Mouse (Mus musculus) neural tube, embryonic 15.5 days (tissue): Measurements from ENCODE around the gene Tubg2. TPM values are rescaled to one million over a fixed set of nuclear protein-coding genes. Genes with fewer than 3 reads are reported as not detected.

ENCODE experiments used
- ATAC-seq: fragments of 200-750 bp; cut with Nextera tagmentation; 2 replicates; pipeline ENCODE4 v1.8.0; 2017; ENCODE audit warnings: mild to moderate bottlenecking, moderate TSS enrichment, moderate library complexity; ENCODE audit not compliant: low FRiP score
- H3K27ac ChIP-seq: fragments of 300-500 bp; sonication (generic); replicated peaks from 2 replicates; pipeline ENCODE4 v1.5.1; 2015; ENCODE audit warnings: mild to moderate bottlenecking, inconsistent platforms
- H3K27me3 ChIP-seq: fragments of 300-500 bp; sonication (generic); replicated peaks from 2 replicates; pipeline ENCODE4 v1.6.1; 2015; ENCODE audit warnings: inconsistent platforms
- H3K36me3 ChIP-seq: fragments of 300-500 bp; sonication (generic); 2 replicates; pipeline ENCODE4 v1.6.1; 2015; ENCODE audit warnings: inconsistent platforms
- H3K4me1 ChIP-seq: fragments of 300-500 bp; sonication (generic); 2 replicates; pipeline ENCODE4 v1.6.1; 2015; ENCODE audit warnings: inconsistent platforms
- H3K4me2 ChIP-seq: fragments of 300-500 bp; sonication (generic); 2 replicates; pipeline ENCODE4 v1.6.1; 2015; ENCODE audit warnings: inconsistent platforms, mild to moderate bottlenecking, moderate library complexity
- H3K4me3 ChIP-seq: fragments of 300-500 bp; sonication (generic); replicated peaks from 2 replicates; pipeline ENCODE4 v1.5.1; 2015; ENCODE audit warnings: mild to moderate bottlenecking, inconsistent platforms
- H3K9ac ChIP-seq: fragments of 300-500 bp; sonication (generic); replicated peaks from 2 replicates; pipeline ENCODE4 v1.6.1; 2015; ENCODE audit warnings: mild to moderate bottlenecking, inconsistent platforms
- H3K9me3 ChIP-seq: fragments of 300-500 bp; sonication (generic); replicated peaks from 2 replicates; pipeline ENCODE4 v1.6.1; 2016; ENCODE audit warnings: inconsistent platforms
- WGBS: fragments of 180-500 bp; shearing (Covaris S2); methylation state at CpG from one replicate; pipeline ENCODE4 v1.1.7; 2015; ENCODE audit warnings: mixed read lengths; 5-methylcytosine and 5-hydroxymethylcytosine counted together
- polyA plus RNA-seq: library from polyadenylated mRNA; unstranded; fragments of >200 nt; fragmentation: Nextera tagmentation; extraction: Ambion mirVana; gene quantifications from 2 replicates; pipeline ENCODE4 v1.2.1, GENCODE M21; 2015

Gene Tubg2
- polyA plus RNA-seq, 1 experiment from 2014 or later, result 60.7 TPM

DNA sequence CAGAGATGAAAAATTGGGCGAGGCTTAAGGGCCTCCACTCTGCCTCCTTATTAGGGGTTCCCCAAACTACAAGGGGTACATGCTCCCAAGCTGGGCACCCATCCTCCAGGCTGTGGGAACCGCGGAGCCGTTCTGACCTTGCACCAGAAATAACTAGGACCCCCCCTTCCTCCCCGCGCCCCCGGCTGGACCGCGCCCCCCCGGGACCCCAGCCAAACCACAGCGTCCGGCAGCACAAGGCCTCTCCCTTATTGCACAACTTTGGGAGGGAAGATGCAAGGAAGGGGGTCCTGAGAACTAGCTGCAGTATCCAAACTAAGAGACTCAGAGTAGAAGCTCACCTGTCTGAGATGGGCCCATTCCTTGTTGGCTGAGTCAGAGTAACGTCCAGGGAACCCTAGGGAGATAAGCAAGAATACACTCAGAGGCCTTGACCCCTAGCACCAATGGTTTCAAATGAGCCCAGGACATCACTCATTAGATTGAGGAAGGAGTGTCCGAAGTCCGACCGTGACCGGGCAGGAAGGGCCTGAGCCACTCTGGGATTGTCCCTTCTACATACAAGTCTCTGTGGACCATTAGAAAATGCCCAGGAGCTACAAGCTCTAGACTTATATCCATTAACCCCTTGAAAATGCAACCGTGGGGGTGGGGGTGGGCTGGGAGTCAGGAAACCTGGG is 12.7 kb downstream of the Tubg2 start:
- Histone ChIP-seq H3K36me3 (peaks cover 24% of the 10 kb centered on the region), H3K9ac (no peak overlapping the region), H3K27me3 (peaks cover 62% of the 10 kb centered on the region), H3K9me3 (no peaks in the 10 kb centered on the region), H3K4me3 (peak overlapping the region; percentile 9; the same call in 1 of the 2 replicates), H3K4me1 (peaks cover 55% of the 10 kb centered on the region), H3K27ac (no peak overlapping the region), H3K4me2 (peak overlapping the region; percentile 76)
- ATAC-seq, result no peak
- 71% methylated on average over 18 of the region's 18 CpGs for WGBS

DNA sequence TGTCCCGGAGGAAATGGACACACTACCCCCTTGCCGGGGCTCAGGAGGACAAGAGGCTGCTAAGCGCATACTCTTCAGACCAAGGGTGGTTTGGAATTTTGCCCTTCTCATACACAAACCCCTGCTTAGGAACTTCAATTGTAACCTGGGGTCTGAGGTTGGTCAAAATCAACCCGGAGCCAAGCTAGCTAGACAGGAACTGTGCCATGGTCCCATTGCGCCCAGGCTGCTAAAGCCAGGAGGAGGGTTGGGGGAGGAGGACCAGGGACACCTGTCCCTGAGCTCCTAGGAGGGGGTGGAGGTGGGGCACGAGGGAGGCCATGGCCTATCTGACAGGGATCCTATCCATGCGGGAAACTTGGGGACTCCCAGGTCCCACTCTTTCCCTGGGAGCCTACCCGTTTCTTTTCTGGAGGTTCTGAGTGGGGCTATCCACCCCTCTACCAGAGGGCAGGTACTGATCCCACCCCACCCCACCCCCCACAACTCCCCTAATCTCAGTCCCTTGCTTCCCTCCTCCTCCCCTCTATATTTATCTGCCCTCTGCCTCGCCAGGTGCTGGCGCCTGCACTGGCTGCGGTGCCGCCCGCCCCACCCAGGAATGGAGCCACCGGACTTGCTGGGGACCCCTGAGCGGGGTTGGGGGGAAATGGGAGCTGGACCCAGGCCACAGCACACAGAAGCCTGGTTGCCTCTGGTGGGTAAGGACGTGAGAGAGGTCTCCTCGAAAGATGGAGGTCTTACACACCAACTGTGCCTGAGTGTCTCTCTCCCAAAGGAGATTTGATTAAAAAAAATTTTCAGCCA is 13.8 kb downstream of the Tubg2 start:
- Histone ChIP-seq H3K27ac (no peak overlapping the region), H3K4me1 (peaks cover 58% of the 10 kb centered on the region), H3K36me3 (peaks cover 24% of the 10 kb centered on the region), H3K27me3 (peaks cover 51% of the 10 kb centered on the region), H3K9me3 (no peaks in the 10 kb centered on the region), H3K9ac (peak overlapping the region; percentile 65), H3K4me2 (peak overlapping the region; percentile 76), H3K4me3 (peak overlapping the region; percentile 70)
- WGBS, result 13% methylated on average over 17 of the region's 17 CpGs
- ATAC-seq, result no peak

- peaks cover 22% of the 10 kb centered on the region for H3K36me3 ChIP-seq
- H3K27ac ChIP-seq, result peak within 1 kb of the TSS; percentile 85
- H3K9ac ChIP-seq, result peak within 1 kb of the TSS; percentile 65
- under 1% methylated on average over 35 of the region's 35 CpGs for WGBS
- peaks cover 66% of the 10 kb centered on the region for H3K4me1 ChIP-seq
- peak within 1 kb of the TSS; percentile 70 for H3K4me3 ChIP-seq
- H3K4me2 ChIP-seq, result peak within 1 kb of the TSS; percentile 76
- no peaks in the 10 kb centered on the region for H3K9me3 ChIP-seq
- no peak for ATAC-seq
- peaks cover 46% of the 10 kb centered on the region for H3K27me3 ChIP-seq
Observed at GRCm38 (mm10) chr11:101170354-101170810, 14.7 kb downstream of the Tubg2 start, which contains the start of gene Cntnap1. Cntnap1 (plus strand) TSS chr11:101170523.

GRCm38 (mm10) chr11:101170811-101171610 is 15.3 kb downstream of the Tubg2 start, which contains the start of gene Plekhh3:
Plekhh3 (minus strand) TSS chr11:101171351.
- peaks cover 70% of the 10 kb centered on the region for H3K4me1 ChIP-seq
- peak within 1 kb of the TSS; percentile 86 for H3K27ac ChIP-seq
- peaks cover 19% of the 10 kb centered on the region for H3K36me3 ChIP-seq
- H3K9me3 ChIP-seq, result no peaks in the 10 kb centered on the region
- H3K4me3 ChIP-seq, result peak within 1 kb of the TSS; percentile 70
- 1% methylated on average over 48 of the region's 50 CpGs for WGBS
- peaks cover 40% of the 10 kb centered on the region for H3K27me3 ChIP-seq
- ATAC-seq, result peak; percentile 95
- peak within 1 kb of the TSS; percentile 76 for H3K4me2 ChIP-seq
- H3K9ac ChIP-seq, result peak within 1 kb of the TSS; percentile 65

- ATAC-seq, result peak; percentile 79
- under 1% methylated on average over 31 of the region's 31 CpGs for WGBS
- H3K4me1 ChIP-seq, result peaks cover 76% of the 10 kb centered on the region
- peak overlapping the region; percentile 50 for H3K9ac ChIP-seq
- peak overlapping the region; percentile 50 for H3K4me3 ChIP-seq
- H3K27me3 ChIP-seq, result peaks cover 37% of the 10 kb centered on the region
- H3K27ac ChIP-seq, result peak overlapping the region; percentile 86
- peaks cover 10% of the 10 kb centered on the region for H3K36me3 ChIP-seq
- H3K9me3 ChIP-seq, result no peaks in the 10 kb centered on the region
- H3K4me2 ChIP-seq, result peak overlapping the region; percentile 76
Observed at GRCm38 (mm10) chr11:101171721-101172433, 16.2 kb downstream of the Tubg2 start.

DNA sequence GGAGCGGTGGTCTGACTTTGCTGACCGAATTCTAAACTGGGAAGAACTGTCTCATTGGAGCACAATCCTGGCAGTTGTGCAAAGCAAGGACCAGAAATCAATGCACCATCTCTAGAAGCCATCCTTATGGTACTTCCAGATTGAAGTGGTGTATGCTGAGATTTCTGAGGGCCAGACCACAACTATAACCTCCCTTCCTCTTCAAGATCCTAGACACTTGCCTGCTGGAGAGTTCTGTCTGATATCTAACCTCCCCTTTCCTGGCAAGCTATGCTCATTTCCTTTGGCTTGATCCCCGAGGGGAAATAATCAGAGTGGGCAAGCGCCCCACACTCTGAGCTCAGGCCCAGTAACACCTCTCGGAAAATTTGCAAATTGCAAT is 16.7 kb downstream of the Tubg2 start:
- WGBS, result 11% methylated on average over 5 of the region's 5 CpGs

GRCm38 (mm10) chr11:101173112-101173511 is 17.4 kb downstream of the Tubg2 start:
- H3K4me2 ChIP-seq, result peak overlapping the region; percentile 75
- no peak for ATAC-seq
- H3K36me3 ChIP-seq, result no peaks in the 10 kb centered on the region
- WGBS, result 8% methylated on average over 11 of the region's 11 CpGs
- no peak overlapping the region for H3K9ac ChIP-seq
- H3K4me1 ChIP-seq, result peaks cover 88% of the 10 kb centered on the region
- peak overlapping the region; percentile 35 for H3K4me3 ChIP-seq
- H3K27ac ChIP-seq, result peak overlapping the region; percentile 63
- peaks cover 37% of the 10 kb centered on the region for H3K27me3 ChIP-seq
- no peaks in the 10 kb centered on the region for H3K9me3 ChIP-seq

More for the DNA sequence above, 16.7 kb downstream of the Tubg2 start:
- peak overlapping the region; percentile 76 for H3K4me2 ChIP-seq
- peaks cover 5% of the 10 kb centered on the region for H3K36me3 ChIP-seq
- peak overlapping the region; percentile 50 for H3K9ac ChIP-seq
- no peak for ATAC-seq
- H3K4me1 ChIP-seq, result peaks cover 82% of the 10 kb centered on the region
- H3K27me3 ChIP-seq, result peaks cover 37% of the 10 kb centered on the region
- peak overlapping the region; percentile 86 for H3K27ac ChIP-seq
- peak overlapping the region; percentile 50 for H3K4me3 ChIP-seq
- H3K9me3 ChIP-seq, result no peaks in the 10 kb centered on the region

- 0 out of 2 replicates have a peak, but pooled peaks have one; percentile 19 for ATAC-seq
- Histone ChIP-seq H3K36me3 (no peaks in the 10 kb centered on the region), H3K9ac (peak overlapping the region; percentile 41), H3K4me3 (peak overlapping the region; percentile 35), H3K27me3 (peaks cover 36% of the 10 kb centered on the region), H3K4me1 (peaks cover 90% of the 10 kb centered on the region), H3K4me2 (peak overlapping the region; percentile 75), H3K27ac (peak overlapping the region; percentile 63), H3K9me3 (no peaks in the 10 kb centered on the region)
- WGBS, result under 1% methylated on average over 61 of the region's 61 CpGs
Observed at GRCm38 (mm10) chr11:101173631-101174388, 18.1 kb downstream of the Tubg2 start.

- H3K4me2 ChIP-seq, result peak overlapping the region; percentile 75
- peak overlapping the region; percentile 35 for H3K4me3 ChIP-seq
- peaks cover 84% of the 10 kb centered on the region for H3K4me1 ChIP-seq
- peak overlapping the region; percentile 63 for H3K27ac ChIP-seq
- no peaks in the 10 kb centered on the region for H3K9me3 ChIP-seq
- H3K36me3 ChIP-seq, result no peaks in the 10 kb centered on the region
- no peak for ATAC-seq
- peak overlapping the region; percentile 41 for H3K9ac ChIP-seq
- WGBS, result 24% methylated on average over 9 of the region's 9 CpGs
- H3K27me3 ChIP-seq, result peaks cover 34% of the 10 kb centered on the region
Observed at GRCm38 (mm10) chr11:101174389-101174745, 18.7 kb downstream of the Tubg2 start.
